In genomic region chr13:99502911-99503310, GRCm38 (mm10) we compare ENCODE assay signal across 12 mouse cellular contexts. TPM values are rescaled to one million over a fixed set of nuclear protein-coding genes. Genes with fewer than 3 reads are reported as not detected.
A peak's percentile ranks its signal among the peaks of the same experiment; 100 is the strongest.
DNase-seq lines count a peak whose midpoint lies in the region; ATAC-seq and TF ChIP-seq lines count a peak whose summit lies in the region.
"Had no signal": no experiment of that assay in that cellular context is flagged by ENCODE, and none has a peak within 500 bp of the region (broad histone marks: within the 10 kb centered on the region; RNA-seq: fewer than 3 reads in every experiment).

No protein-coding gene starts in this region.

- H3K4me2 ChIP-seq in lung, postnatal 0 days (replicated peaks; ENCODE audit: low read depth, low read length), result no peak overlapping the region

- peak; percentile 18 for DNase-seq in lung, postnatal 0 days (ENCODE audit: low spot score)
- DNase-seq in lung, postnatal 10 days, result no peak
- DNase-seq in splenic B cell, adult 2 months (ENCODE audit: low read depth, low spot score), result peak; percentile 47
- no peak for DNase-seq in liver
- DNase-seq in gastrocnemius, postnatal 25 days, result no peak
- DNase-seq in ovary, postnatal 36 days (ENCODE audit: low spot score), result no peak
- DNase-seq: cerebellum, adult 9-10 months; gastrocnemius, postnatal 14 days; layer of hippocampus, adult 9-11 months; lung, postnatal 4 days had no signal

- 71% methylated on average over 7 of the region's 7 CpGs for WGBS in lung, postnatal 0 days

- no peaks in the 10 kb centered on the region for H3K36me3 ChIP-seq in lung, postnatal 0 days (ENCODE audit: insufficient read depth, low read length)
- no peaks in the 10 kb centered on the region for H3K36me3 ChIP-seq in splenic B cell, adult 2 months (ENCODE audit: control insufficient read depth, insufficient read depth, low read length, poor library complexity, severe bottlenecking)

- H3K9me3 ChIP-seq in lung, postnatal 0 days (ENCODE audit: low read length), result no peaks in the 10 kb centered on the region

- TF ChIP-seq EP300 in lung, postnatal 0 days (IDR thresholded peaks at IDR 0.05), result no peak

- no peak overlapping the region for H3K27ac ChIP-seq in lung, postnatal 0 days (ENCODE audit: low read length)

- TF ChIP-seq CTCF in lung, postnatal 0 days (IDR thresholded peaks at IDR 0.05), result no peak

- H3K9ac ChIP-seq in lung, postnatal 0 days (replicated peaks; ENCODE audit: low read depth), result no peak overlapping the region

- no peak for ATAC-seq in lung, postnatal 0 days
- peak; percentile 24 to 62; a peak in 2 of 4 replicates for ATAC-seq in hematopoietic stem cell, adult 5-6 weeks (replicated peaks in 1 of 2; ENCODE audit: insufficient read depth in 1 of 2, low FRiP score in 2 of 2, low TSS enrichment in 1 of 2, low read depth in 1 of 2, poor library complexity in 2 of 2, severe bottlenecking in 2 of 2)
- ATAC-seq in megakaryocyte progenitor cell, adult 5-6 weeks (replicated peaks; ENCODE audit: poor library complexity), result peak; percentile 84

- no peaks in the 10 kb centered on the region for H3K27me3 ChIP-seq in lung, postnatal 0 days (replicated peaks; ENCODE audit: insufficient read depth, low read length)
- no peaks in the 10 kb centered on the region for H3K27me3 ChIP-seq in splenic B cell, adult 2 months (ENCODE audit: control insufficient read depth, insufficient read depth, low read length, poor library complexity, severe bottlenecking)

- H3K4me1 ChIP-seq in lung, postnatal 0 days (ENCODE audit: insufficient read depth, low read depth, low read length), result 0 out of 2 replicates have a peak, but pooled peaks cover 3% of the 10 kb centered on the region

- H3K4me3 ChIP-seq in lung, postnatal 0 days (ENCODE audit: low read depth, low read length), result no peak overlapping the region

RNA-seq across cellular contexts. Expression of gene Map1b, which starts 13.4 kb away (rescaled TPM):
- 31.2 and 39.1 TPM in 2 replicates for polyA plus RNA-seq in lung, postnatal 0 days (2015; fragmentation: Nextera tagmentation; extraction: Ambion mirVana)
- 0.06 and 0.15 TPM in 2 replicates for total RNA-seq in hematopoietic stem cell, adult 5-6 weeks (2017)
- 0.02 and 0.94 TPM in 2 replicates for total RNA-seq in megakaryocyte progenitor cell, adult 5-6 weeks (2015)
- total RNA-seq in megakaryocyte progenitor cell, adult 5-6 weeks (2017), result 0.04 and 0.10 TPM in 2 replicates
- 10 to 100 TPM; 12.0 to 12.9 TPM for total RNA-seq in gastrocnemius, postnatal 25 days (2021)

Comparison
In these comparisons a context has a peak if more than half of its experiments do, and no peak if none do; other contexts are left out.
1. DNase-seq: peak in lung, postnatal 0 days (single experiment) and splenic B cell, adult 2 months (single experiment); none in lung, postnatal 10 days (single experiment), liver (single experiment), gastrocnemius, postnatal 25 days (single experiment) and ovary, postnatal 36 days (single experiment).
2. RNA of gene Map1b, which starts 13.4 kb away (total RNA-seq): 12.0 to 12.9 TPM in gastrocnemius, postnatal 25 days; 0.02 to 0.94 TPM in megakaryocyte progenitor cell, adult 5-6 weeks and 0.06 to 0.15 TPM in hematopoietic stem cell, adult 5-6 weeks; every median in the first group is over 4 times any median in the second.